Comparison of ENCODE assay signal across 11 mouse cellular contexts in genomic region chr1:156667141-156667926, GRCm38 (mm10). TPM values are rescaled to one million over a fixed set of nuclear protein-coding genes. Genes with fewer than 3 reads are reported as not detected.
A peak's percentile ranks its signal among the peaks of the same experiment; 100 is the strongest.
DNase-seq lines count a peak whose midpoint lies in the region.
"Had no signal": no experiment of that assay in that cellular context is flagged by ENCODE, and none has a peak within 500 bp of the region (broad histone marks: within the 10 kb centered on the region; RNA-seq: fewer than 3 reads in every experiment).

No protein-coding gene starts in this region.

- peak overlapping the region; percentile 72 for H3K4me3 ChIP-seq in megakaryocyte, embryonic 14.5 days (replicated peaks)
- H3K4me3 ChIP-seq: erythroblast, embryonic 14.5 days; neural tube, embryonic 13.5 days had no signal

- H3K4me1 ChIP-seq in megakaryocyte, embryonic 14.5 days: peaks cover 42% of the 10 kb centered on the region

- no peaks in the 10 kb centered on the region for H3K9me3 ChIP-seq in megakaryocyte, embryonic 14.5 days
- H3K9me3 ChIP-seq: neural tube, embryonic 13.5 days had no signal

- DNase-seq in heart, adult 11 months: peak; percentile 93
- DNase-seq in heart, postnatal 25 days (ENCODE audit: low spot score): no peak
- peak; percentile 59 for DNase-seq in R1 (ENCODE audit: low read depth, low spot score)
- peak; percentile 57 for DNase-seq in heart, postnatal 4 days
- no peak for DNase-seq in gastrocnemius, postnatal 14 days
- DNase-seq in urinary bladder, postnatal 10 days (ENCODE audit: low spot score): no peak
- DNase-seq in left cerebral cortex, adult 11 months (ENCODE audit: low spot score): no peak
- DNase-seq: layer of hippocampus, adult 9-11 months had no signal

- intact Hi-C loops in heart, postnatal 25 days (cut with DNase I): no loop called here
- intact Hi-C loops in gastrocnemius, postnatal 14 days (cut with DNase I; ENCODE audit: low total_unique reads): no loop called here

- H3K27me3 ChIP-seq in megakaryocyte, embryonic 14.5 days (replicated peaks): no peaks in the 10 kb centered on the region
- H3K27me3 ChIP-seq: neural tube, embryonic 13.5 days had no signal

- peaks cover 35% of the 10 kb centered on the region for H3K36me3 ChIP-seq in megakaryocyte, embryonic 14.5 days (replicated peaks; ENCODE audit: low read length)
- H3K36me3 ChIP-seq: neural tube, embryonic 13.5 days had no signal

RNA-seq across cellular contexts. Expression of gene Tor3a, which starts 6.8 kb away (rescaled TPM):
- total RNA-seq in heart, postnatal 25 days (2021): 10 to 100 TPM in 1 of 2 experiments, 1 to 10 TPM in 1; 9.2 to 10.6 TPM
- 10 to 100 TPM; 10.1 to 12.9 TPM for total RNA-seq in heart, postnatal 4 days (2021)
- 18.1 and 29.8 TPM in 2 replicates for polyA plus RNA-seq in megakaryocyte, embryonic 14.5 days (2012; ENCODE audit: insufficient read depth, low replicate concordance)
- 1 to 10 TPM; 5.3 to 7.4 TPM for total RNA-seq in gastrocnemius, postnatal 14 days (2021)
- polyA plus RNA-seq: erythroblast, embryonic 14.5 days had no signal

RNA-seq across cellular contexts. Expression of gene Fam20b, which starts 51.6 kb away (rescaled TPM):
- 10 to 100 TPM; 48.1 to 51.9 TPM for total RNA-seq in heart, postnatal 25 days (2021)
- total RNA-seq in heart, postnatal 4 days (2021): 10 to 100 TPM; 52.3 to 54.3 TPM
- polyA plus RNA-seq in megakaryocyte, embryonic 14.5 days (2012; ENCODE audit: insufficient read depth, low replicate concordance): 1.3 and 6.0 TPM in 2 replicates
- total RNA-seq in gastrocnemius, postnatal 14 days (2021): 10 to 100 TPM; 26.8 to 27.2 TPM

Comparison
In these comparisons a context has a peak if more than half of its experiments do, and no peak if none do; other contexts are left out.
1. DNase-seq: peak in heart, adult 11 months (single experiment), R1 (single experiment) and heart, postnatal 4 days (single experiment); none in heart, postnatal 25 days (single experiment), gastrocnemius, postnatal 14 days (single experiment), urinary bladder, postnatal 10 days (single experiment) and left cerebral cortex, adult 11 months (single experiment).